In the genomic region with DNA sequence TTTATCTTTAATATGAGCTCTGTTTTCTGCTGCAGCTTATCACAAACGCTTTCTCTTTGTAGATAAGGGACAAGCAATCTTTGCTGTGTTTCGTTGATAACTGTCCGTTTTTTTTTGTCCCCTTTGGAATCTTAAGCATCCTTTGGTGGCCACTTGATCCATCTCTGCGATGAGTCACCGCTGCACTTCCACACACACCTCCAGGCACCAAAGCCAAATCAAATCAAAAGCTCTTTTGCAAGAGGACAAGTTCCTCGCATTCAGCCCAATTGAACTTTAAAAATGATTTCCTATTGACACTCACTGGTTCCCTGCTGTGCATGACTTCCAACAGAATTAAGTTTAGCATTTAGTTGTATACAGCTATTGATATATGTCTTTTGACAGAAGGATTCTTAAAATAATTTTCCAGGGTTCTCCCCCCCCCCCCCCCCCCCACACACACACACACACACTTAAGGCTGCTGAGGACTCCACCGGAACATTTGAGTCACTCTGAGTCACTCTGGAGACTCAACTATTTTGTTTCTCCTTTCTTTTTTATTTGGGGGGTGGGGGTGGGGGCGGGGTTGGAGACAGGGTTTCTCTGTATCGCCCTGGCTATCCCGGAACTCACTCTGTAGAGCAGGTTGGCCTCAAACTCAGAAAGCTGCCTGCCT, we compare ENCODE assay signal across 18 mouse cellular contexts. TPM values are rescaled to one million over a fixed set of nuclear protein-coding genes. Genes with fewer than 3 reads are reported as not detected.
DNase-seq lines count a peak whose midpoint lies in the region; ATAC-seq lines count a peak whose summit lies in the region.
"Had no signal": no experiment of that assay in that cellular context is flagged by ENCODE, and none has a peak within 500 bp of the region (broad histone marks: within the 10 kb centered on the region; RNA-seq: fewer than 3 reads in every experiment).

No protein-coding gene starts in this region.

- H3K36me3 ChIP-seq in heart, embryonic 16.5 days (ENCODE audit: control insufficient read depth, insufficient read depth): no peaks in the 10 kb centered on the region
- H3K36me3 ChIP-seq: G1E; stomach, embryonic 15.5 days had no signal

- H3K27ac ChIP-seq in heart, embryonic 16.5 days (ENCODE audit: low read length): no peak overlapping the region
- H3K27ac ChIP-seq: forebrain, embryonic 15.5 days; hindbrain, embryonic 12.5 days; neural tube, embryonic 13.5 days; stomach, embryonic 15.5 days had no signal

- peak overlapping the region; percentile 48; the same call in 1 of the 2 replicates for H3K4me2 ChIP-seq in heart, embryonic 16.5 days (ENCODE audit: low read depth, low read length)
- H3K4me2 ChIP-seq: forebrain, embryonic 15.5 days; hindbrain, embryonic 12.5 days; neural tube, embryonic 13.5 days; stomach, embryonic 15.5 days had no signal

- no peak overlapping the region for H3K4me3 ChIP-seq in heart, embryonic 16.5 days (ENCODE audit: low read length)
- H3K4me3 ChIP-seq: forebrain, embryonic 15.5 days; hindbrain, embryonic 12.5 days; neural tube, embryonic 13.5 days; stomach, embryonic 15.5 days had no signal

- no peak overlapping the region for H3K9ac ChIP-seq in heart, embryonic 16.5 days (ENCODE audit: low read length)
- H3K9ac ChIP-seq: forebrain, embryonic 15.5 days; hindbrain, embryonic 12.5 days; liver, postnatal 0 days; neural tube, embryonic 13.5 days; stomach, embryonic 15.5 days had no signal

- no peaks in the 10 kb centered on the region for H3K9me3 ChIP-seq in heart, embryonic 16.5 days (replicated peaks; ENCODE audit: control insufficient read depth, low read length)
- H3K9me3 ChIP-seq: forebrain, embryonic 15.5 days; hindbrain, embryonic 12.5 days; neural tube, embryonic 13.5 days; stomach, embryonic 15.5 days had no signal

- ATAC-seq in heart, embryonic 16.5 days (replicated peaks; ENCODE audit: extremely low read depth, insufficient read depth, low FRiP score): no peak
- ATAC-seq: forebrain, embryonic 15.5 days; liver, postnatal 0 days had no signal

- 41% methylated on average over 10 of the region's 10 CpGs for WGBS in heart, embryonic 16.5 days

- H3K4me1 ChIP-seq in heart, embryonic 16.5 days (ENCODE audit: control insufficient read depth, insufficient read depth, low read length): peaks cover 4% of the 10 kb centered on the region; the same call in 1 of the 2 replicates
- H3K4me1 ChIP-seq: forebrain, embryonic 15.5 days; neural tube, embryonic 13.5 days; stomach, embryonic 15.5 days had no signal

- H3K27me3 ChIP-seq in heart, embryonic 16.5 days (ENCODE audit: control insufficient read depth, insufficient read depth, low read length): no peaks in the 10 kb centered on the region
- H3K27me3 ChIP-seq: forebrain, embryonic 15.5 days; hindbrain, embryonic 12.5 days; neural tube, embryonic 13.5 days; stomach, embryonic 15.5 days had no signal

- peak; percentile 10 for DNase-seq in adrenal gland, adult 8-10 months
- DNase-seq in adrenal gland, adult 18-20 months (ENCODE audit: low spot score in 2 of 2): no peak
- no peak for DNase-seq in heart, adult 11 months
- DNase-seq in 416B (ENCODE audit: low read depth): peak; percentile 90
- peak; percentile 66 for DNase-seq in NIH3T3 (ENCODE audit: low read depth)
- DNase-seq in right cerebral cortex, postnatal 4 days: no peak
- no peak for DNase-seq in cerebellum, adult 9-11 months
- DNase-seq: B cell, adult 2 months; cerebellum, adult 11 months; cerebellum, postnatal 36 days; liver, postnatal 0 days; thymus, adult 2 months had no signal

RNA-seq across cellular contexts. Expression of a gene that starts 52.1 kb away (rescaled TPM):
- 10 to 100 TPM in 3 of 4 experiments, 1 to 10 TPM in 1; 8.1 to 11.3 (median 10.6) TPM for total RNA-seq in adrenal gland, adult 8-10 months (2022)
- 1 to 10 TPM; 5.1 to 6.0 TPM for total RNA-seq in adrenal gland, adult 18-20 months (2021)
- 7.2 and 9.1 TPM in 2 replicates for polyA plus RNA-seq in heart, embryonic 16.5 days (2015; fragmentation: Nextera tagmentation; extraction: Ambion mirVana)

Comparison
In these comparisons a context has a peak if more than half of its experiments do, and no peak if none do; other contexts are left out.
1. DNase-seq: peak in adrenal gland, adult 8-10 months (single experiment), 416B (single experiment) and NIH3T3 (single experiment); none in adrenal gland, adult 18-20 months (0 of 2), heart, adult 11 months (single experiment), right cerebral cortex, postnatal 4 days (single experiment) and cerebellum, adult 9-11 months (single experiment).